Mouse (Mus musculus) liver, embryonic 14.5 days (tissue): Measurements from ENCODE around the gene Copb2. TPM values are rescaled to one million over a fixed set of nuclear protein-coding genes. Genes with fewer than 3 reads are reported as not detected.

ENCODE experiments used
- ATAC-seq: fragments of 200-750 bp; cut with Nextera tagmentation; 2 replicates; pipeline ENCODE4 v1.8.0; 2017; ENCODE audit warnings: moderate number of reproducible peaks, mild to moderate bottlenecking, moderate library complexity; ENCODE audit not compliant: insufficient read depth
- DNase-seq, 3 experiments: peaks; one replicate each; pipeline ENCODE4 v3.0.0-alpha.2; 2012 to 2013; ENCODE audit warnings: low read depth in 3 of 3, low spot score in 3 of 3
- H3K27ac ChIP-seq: fragments of 300-500 bp; sonication (generic); 2 replicates; pipeline ENCODE4 v1.5.1; 2014; ENCODE audit warnings: moderate library complexity, mild to moderate bottlenecking, control low read depth, inconsistent platforms
- H3K27me3 ChIP-seq: fragments of 300-500 bp; sonication (generic); 2 replicates; pipeline ENCODE4 v1.6.1; 2014; ENCODE audit warnings: mild to moderate bottlenecking, low read length, moderate library complexity; ENCODE audit not compliant: control insufficient read depth, insufficient read depth
- H3K36me3 ChIP-seq: fragments of 300-500 bp; sonication (generic); replicated peaks from 2 replicates; pipeline ENCODE4 v1.6.1; 2014; ENCODE audit warnings: low read depth; ENCODE audit not compliant: control insufficient read depth, insufficient read depth
- H3K4me1 ChIP-seq, 2 experiments: fragments of 200-500 bp in 1 of 2; fragments of 300-500 bp in 1 of 2; sonication (generic) in 1 of 2; replicated peaks; 2 replicates each; pipeline ENCODE4 v1.6.1; 2012 to 2014; ENCODE audit warnings: antibody characterized with exemption in 1 of 2, inconsistent platforms in 1 of 2, low read length in 1 of 2; ENCODE audit not compliant: control insufficient read depth in 2 of 2, insufficient read depth in 2 of 2
- H3K4me2 ChIP-seq: fragments of 300-500 bp; sonication (generic); 2 replicates; pipeline ENCODE4 v1.6.1; 2014; ENCODE audit warnings: low read depth, mild to moderate bottlenecking, control low read depth, moderate library complexity
- H3K4me3 ChIP-seq, 2 experiments: fragments of 200-500 bp in 1 of 2; fragments of 300-500 bp in 1 of 2; sonication (generic) in 1 of 2; 2 replicates each; pipeline ENCODE4 v1.5.1; 2012 to 2014; ENCODE audit warnings: low read depth in 2 of 2, low read length in 2 of 2, mild to moderate bottlenecking in 2 of 2, control low read depth in 1 of 2, inconsistent platforms in 1 of 2, moderate library complexity in 1 of 2; ENCODE audit not compliant: insufficient read depth in 1 of 2
- H3K9ac ChIP-seq: fragments of 300-500 bp; sonication (generic); replicated peaks from 2 replicates; pipeline ENCODE4 v1.6.1; 2014; ENCODE audit warnings: mild to moderate bottlenecking, control low read depth, moderate library complexity
- H3K9me3 ChIP-seq: fragments of 300-500 bp; sonication (generic); 2 replicates; pipeline ENCODE4 v1.6.1; 2016; ENCODE audit warnings: low read length, mixed read lengths; ENCODE audit not compliant: control insufficient read depth
- CTCF ChIP-seq: IDR thresholded peaks from 2 replicates; pipeline ENCODE4 v1.5.1; 2016; ENCODE audit warnings: antibody characterized with exemption, low read depth, control low read depth
- EP300 ChIP-seq: IDR thresholded peaks from 2 replicates; pipeline ENCODE4 v1.6.1; 2016; ENCODE audit warnings: antibody characterized with exemption, low read depth
- WGBS: fragments of 180-500 bp; shearing (Covaris S2); extraction: QIAGEN DNeasy Blood & Tissue Kit; methylation state at CpG from one replicate; pipeline ENCODE4 v1.1.7; 2014; ENCODE audit not compliant: insufficient replicate concordance; 5-methylcytosine and 5-hydroxymethylcytosine counted together
- polyA plus RNA-seq, 2 experiments: library from polyadenylated mRNA; depleted of rRNA in 1 of 2; stranded (reverse) in 1 of 2; unstranded in 1 of 2; fragments of >200 nt; fragmentation: Nextera tagmentation in 1 of 2; extraction: Ambion mirVana in 1 of 2; gene quantifications; 2 replicates each; pipeline versions ENCODE4 v1.2.1 to v1.2.3; 2012 to 2014

Gene Copb2
- 24.3 and 40.7 TPM in 2 replicates for polyA plus RNA-seq (2012; rRNA removed)
- polyA plus RNA-seq (2014; fragmentation: Nextera tagmentation; extraction: Ambion mirVana): 76.6 and 78.2 TPM in 2 replicates

DNA sequence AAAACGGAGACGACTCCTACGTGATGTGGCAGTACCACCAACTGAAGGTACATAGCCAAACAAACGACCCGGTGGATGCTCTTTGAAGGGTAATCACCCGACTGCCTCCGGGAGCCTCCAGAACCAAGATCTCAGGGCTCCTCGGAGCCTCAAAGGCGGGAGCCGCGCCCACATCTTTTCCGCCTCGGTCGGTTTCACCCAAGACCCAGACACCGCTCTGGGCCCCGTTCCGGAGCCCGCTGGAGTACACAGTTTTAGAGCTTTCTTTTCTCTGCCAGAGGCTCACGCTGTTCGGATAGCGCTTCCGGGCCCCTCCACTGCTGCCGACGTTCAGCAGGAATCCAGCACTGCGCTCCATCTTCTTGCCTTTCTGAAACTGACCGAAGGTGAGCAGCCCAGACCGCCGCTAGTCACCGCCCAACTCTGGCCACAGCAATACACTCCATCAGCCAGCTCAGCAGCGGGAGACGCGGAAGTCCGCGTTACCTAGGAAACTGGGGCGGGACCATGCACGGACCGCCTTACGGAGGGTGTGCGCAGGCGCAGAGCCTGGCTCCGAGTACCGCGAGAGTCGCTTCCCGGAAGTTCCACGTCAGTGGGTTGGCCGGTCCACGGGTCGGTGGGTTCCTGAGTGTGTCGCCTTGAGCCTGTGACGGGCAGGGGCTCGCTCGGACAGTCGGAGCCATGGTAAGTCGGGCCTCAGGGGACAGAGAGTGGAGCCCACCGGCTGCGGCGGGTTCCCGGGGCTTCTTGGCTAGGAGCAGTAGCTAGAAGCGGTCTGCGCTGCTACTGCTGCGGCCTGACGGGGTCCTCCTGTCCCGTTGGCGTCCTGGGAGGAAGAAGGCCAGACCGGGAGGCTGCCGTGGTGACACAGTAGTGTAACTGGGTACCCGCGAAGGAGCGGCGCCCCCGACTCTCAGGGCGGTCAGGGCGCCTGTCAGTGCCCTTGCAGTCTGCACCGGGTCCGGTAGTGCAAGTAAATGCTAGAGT lies at the start of gene Copb2:
Copb2 (plus strand) TSS at position 585 of the 990 bp plus-strand sequence.
- peak within 1 kb of the TSS; percentile 83 for H3K4me2 ChIP-seq
- H3K4me1 ChIP-seq: peaks cover 3 to 6% of the 10 kb centered on the region in 2 experiments; a peak in 2 of 4 replicates
- H3K36me3 ChIP-seq: peaks cover 6% of the 10 kb centered on the region
- H3K27me3 ChIP-seq: no peaks in the 10 kb centered on the region
- H3K9me3 ChIP-seq: no peaks in the 10 kb centered on the region
- TF ChIP-seq CTCF (peak; percentile 40; the same call in 1 of the 2 replicates), EP300 (peak; percentile 57; the same call in 1 of the 2 replicates)
- WGBS: under 1% methylated on average over 76 of the region's 76 CpGs
- peak within 1 kb of the TSS; percentile 87 to 99 for H3K4me3 ChIP-seq
- ATAC-seq: peak; percentile 99
- peak; percentile 93 for DNase-seq
- H3K27ac ChIP-seq: peak within 1 kb of the TSS; percentile 88
- peak within 1 kb of the TSS; percentile 90 for H3K9ac ChIP-seq

DNA sequence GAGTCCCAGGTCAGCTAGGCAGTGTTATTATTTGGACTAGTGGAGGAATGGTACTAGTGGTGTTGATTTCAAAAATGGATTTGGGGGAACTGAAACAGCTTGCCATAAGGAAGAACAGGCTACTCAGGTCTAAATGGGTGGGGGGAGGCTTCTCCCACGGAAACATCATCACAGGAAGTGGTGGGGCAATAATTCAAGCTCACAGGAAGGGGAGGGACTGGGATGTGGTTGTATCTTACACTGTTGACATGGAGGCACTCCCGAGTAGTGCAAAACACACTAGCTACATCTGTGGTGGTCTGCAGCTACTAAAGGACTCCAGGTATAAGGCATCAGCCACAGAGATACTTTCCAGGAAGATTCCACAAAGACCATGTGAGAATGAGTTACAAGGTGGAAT lies 39.6 kb upstream of the Copb2 start:
- Histone ChIP-seq H3K27ac (no peak overlapping the region), H3K4me2 (no peak overlapping the region), H3K4me1 (no peaks in the 10 kb centered on the region), H3K36me3 (no peaks in the 10 kb centered on the region), H3K4me3 (no peak overlapping the region), H3K9ac (no peak overlapping the region), H3K27me3 (no peaks in the 10 kb centered on the region), H3K9me3 (no peaks in the 10 kb centered on the region)
- TF ChIP-seq CTCF: no peak
- ATAC-seq: no peak
- DNase-seq: no peak
- 11% methylated on average over 2 of the region's 2 CpGs for WGBS

DNA sequence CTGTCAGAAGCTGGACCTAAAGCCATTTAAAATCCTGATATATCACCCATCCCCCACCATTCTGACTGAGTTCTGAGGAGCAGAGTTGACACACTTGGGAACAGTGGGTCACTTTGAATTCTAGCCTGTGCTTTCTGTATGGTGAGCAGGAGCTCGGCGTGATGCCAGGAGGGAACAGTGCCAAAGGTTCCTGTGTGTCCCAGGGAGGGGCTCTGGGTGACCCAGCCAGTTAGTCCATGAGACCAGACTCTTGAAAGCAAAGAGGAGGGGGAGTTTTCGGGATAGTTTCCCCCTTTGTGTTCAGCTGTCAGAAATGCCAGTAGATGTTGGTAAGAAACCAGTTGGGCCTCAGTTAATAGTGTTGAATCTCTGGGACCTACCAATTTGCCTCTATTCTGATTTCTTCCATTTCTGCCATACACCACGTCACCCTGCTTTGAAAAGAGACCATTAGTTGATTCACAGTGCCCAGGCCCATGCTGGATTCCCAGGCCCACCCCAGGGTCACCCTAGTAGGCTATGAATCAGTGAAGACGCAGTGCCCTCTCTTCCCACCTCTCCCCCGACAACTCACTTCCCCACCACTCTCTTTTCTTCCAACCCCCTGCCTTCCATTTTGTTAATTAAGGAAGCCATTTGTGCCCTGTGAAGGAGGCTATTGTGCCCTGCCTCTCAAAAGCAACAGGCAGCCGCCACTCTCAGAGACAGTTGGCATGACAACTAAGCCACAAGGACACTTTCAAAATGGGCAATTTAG lies 38.6 kb upstream of the Copb2 start:
- Histone ChIP-seq H3K4me2 (no peak overlapping the region), H3K4me1 (no peaks in the 10 kb centered on the region), H3K36me3 (no peaks in the 10 kb centered on the region), H3K9ac (no peak overlapping the region), H3K27ac (no peak overlapping the region), H3K4me3 (no peak overlapping the region), H3K9me3 (no peaks in the 10 kb centered on the region), H3K27me3 (no peaks in the 10 kb centered on the region)
- WGBS: 69% methylated on average over 7 of the region's 7 CpGs
- no peak for TF ChIP-seq EP300
- no peak for TF ChIP-seq CTCF
- DNase-seq (no peak), ATAC-seq (no peak)

DNA sequence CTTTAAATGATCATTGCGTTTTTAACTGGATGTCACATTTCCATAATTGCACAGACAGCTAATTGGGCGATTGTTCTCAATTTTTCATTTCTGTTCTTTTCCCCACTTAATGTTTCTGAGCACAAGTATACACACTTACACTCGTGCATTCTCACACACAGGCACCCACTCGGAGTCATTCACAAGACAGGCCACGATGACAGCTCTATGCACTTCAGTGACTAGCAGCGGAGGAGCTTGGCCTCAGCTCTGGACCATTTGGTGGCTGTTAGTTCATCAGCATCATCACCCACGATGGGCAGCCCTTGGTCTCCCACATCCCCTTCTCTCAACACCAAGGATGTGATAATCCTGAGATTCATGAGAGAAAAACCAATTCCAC lies 38.0 kb upstream of the Copb2 start:
- DNase-seq (no peak), ATAC-seq (no peak)
- H3K4me3 ChIP-seq: no peak overlapping the region
- no peak for TF ChIP-seq CTCF
- TF ChIP-seq EP300: no peak
- H3K36me3 ChIP-seq: no peaks in the 10 kb centered on the region
- H3K9ac ChIP-seq: no peak overlapping the region
- H3K27me3 ChIP-seq: no peaks in the 10 kb centered on the region
- no peak overlapping the region for H3K4me2 ChIP-seq
- no peak overlapping the region for H3K27ac ChIP-seq
- no peaks in the 10 kb centered on the region for H3K9me3 ChIP-seq
- H3K4me1 ChIP-seq: no peaks in the 10 kb centered on the region
- WGBS: 66% methylated on average over 7 of the region's 7 CpGs

DNA sequence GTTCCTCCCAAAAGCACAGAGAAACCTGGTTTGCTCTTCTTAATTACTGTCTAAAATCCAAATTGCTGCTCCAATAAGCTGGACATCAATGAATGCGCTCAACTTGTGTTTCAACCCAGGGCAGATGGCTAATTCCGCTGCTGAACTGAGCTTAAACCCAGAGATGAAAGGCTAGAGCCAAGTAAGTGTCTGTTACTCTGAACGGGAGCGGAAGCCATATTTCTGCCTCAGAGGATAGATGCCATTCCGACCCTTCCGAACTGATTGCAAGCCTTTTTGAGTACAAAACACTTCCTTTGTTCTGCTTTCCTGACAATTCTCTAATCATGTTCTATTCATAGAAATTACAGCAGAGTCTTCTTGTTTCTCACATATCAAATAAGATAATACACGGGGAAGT lies 36.3 kb upstream of the Copb2 start:
- no peaks in the 10 kb centered on the region for H3K36me3 ChIP-seq
- H3K9ac ChIP-seq: no peak overlapping the region
- 72% methylated on average over 7 of the region's 7 CpGs for WGBS
- ATAC-seq: no peak
- TF ChIP-seq EP300: no peak
- no peak for TF ChIP-seq CTCF
- H3K4me2 ChIP-seq: no peak overlapping the region
- H3K4me3 ChIP-seq: no peak overlapping the region
- H3K27ac ChIP-seq: no peak overlapping the region
- H3K4me1 ChIP-seq: no peaks in the 10 kb centered on the region
- H3K27me3 ChIP-seq: no peaks in the 10 kb centered on the region
- no peak for DNase-seq
- no peaks in the 10 kb centered on the region for H3K9me3 ChIP-seq
